Mouse (Mus musculus) kidney, postnatal 4 days (tissue): ENCODE results near the gene Fam3a.
"Not testable (repeated sequence)": the region's sequence is repeated elsewhere in the genome, so short reads cannot be mapped to it uniquely, and the experiment has no call there.

ENCODE experiments used
- DNase-seq, 2 experiments: peaks; one replicate each; pipeline ENCODE4 v3.0.0; 2021; ENCODE audit warnings: mixed read lengths in 2 of 2

Gene Fam3a

DNA sequence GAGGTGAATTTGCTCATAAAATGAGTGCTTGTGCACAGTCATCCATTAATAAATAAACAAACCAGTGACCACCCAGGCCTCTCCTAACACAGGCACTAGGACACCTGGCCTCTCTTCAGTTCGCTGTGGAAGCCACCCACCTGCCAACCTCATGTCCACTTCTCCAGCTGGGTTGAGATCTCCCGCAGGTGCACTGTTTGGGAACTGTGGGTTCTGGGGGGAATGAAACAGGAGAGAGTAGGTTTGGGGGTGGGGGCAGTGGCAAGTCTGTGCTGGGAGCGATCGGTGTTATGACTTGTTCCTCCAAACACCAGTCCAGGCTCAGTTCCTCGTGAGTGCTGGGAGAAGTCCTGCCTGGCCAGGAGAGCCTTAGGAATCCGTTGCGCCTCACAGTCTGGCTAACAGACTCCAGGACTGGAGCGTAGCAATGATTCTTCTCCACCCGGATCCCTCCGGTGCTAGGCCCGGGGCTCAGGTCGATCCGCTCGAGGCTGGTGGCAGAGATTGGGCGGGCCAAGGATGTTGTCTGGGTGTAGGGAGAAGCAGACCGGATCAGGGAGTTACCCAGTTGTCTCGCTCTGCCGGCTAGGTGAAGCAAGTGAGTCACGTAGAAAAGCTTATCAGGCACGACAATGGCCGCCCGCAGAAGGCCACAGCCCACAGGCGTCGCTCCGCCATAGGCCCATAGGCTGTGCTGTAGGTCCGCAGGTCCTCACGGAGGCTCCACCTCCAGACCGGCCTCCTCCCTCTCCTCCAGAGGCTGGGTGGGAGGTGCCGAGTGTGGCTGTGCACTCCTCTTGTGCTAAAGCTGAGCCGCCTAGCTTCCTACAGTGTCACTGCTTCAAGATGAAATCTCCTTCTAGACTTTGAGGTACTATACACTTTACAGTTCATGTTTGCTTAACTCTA lies at the start of gene Fam3a, which contains the start of gene Ikbkg:
TSS of gene Fam3a (minus strand) at position 738 of the 909 bp plus-strand sequence.
TSS of gene Ikbkg (plus strand) at position 756 of the 909 bp plus-strand sequence.
- peak; percentile 83 to 91 for DNase-seq

DNA sequence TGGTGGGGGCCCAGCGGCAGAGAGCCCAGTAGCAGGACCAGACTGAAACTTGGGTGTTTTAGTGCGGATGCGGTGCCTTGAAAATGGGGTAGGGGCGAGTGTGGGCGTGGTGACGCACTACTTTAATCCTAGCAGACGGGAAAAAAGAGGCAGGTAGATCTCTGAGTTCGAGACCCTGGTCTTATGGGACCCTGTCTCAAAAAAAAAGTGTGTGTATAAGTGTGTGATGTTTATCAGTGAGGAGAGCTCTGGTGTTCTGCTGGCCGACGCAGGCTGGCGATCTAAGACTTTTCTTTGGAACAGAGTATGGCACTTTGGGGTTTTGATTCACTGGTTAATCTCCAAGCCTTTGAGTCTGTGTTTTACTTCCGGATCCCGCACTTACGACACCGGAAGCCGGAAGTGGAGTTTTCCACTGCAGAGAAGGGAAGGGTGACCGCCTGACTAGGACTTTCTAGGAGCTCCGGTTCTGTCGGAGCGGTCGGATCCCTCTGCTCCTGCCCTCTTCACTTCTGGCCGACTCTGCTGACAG lies 36.3 kb upstream of the Fam3a start:
- peak; percentile 78 to 84 for DNase-seq

DNA sequence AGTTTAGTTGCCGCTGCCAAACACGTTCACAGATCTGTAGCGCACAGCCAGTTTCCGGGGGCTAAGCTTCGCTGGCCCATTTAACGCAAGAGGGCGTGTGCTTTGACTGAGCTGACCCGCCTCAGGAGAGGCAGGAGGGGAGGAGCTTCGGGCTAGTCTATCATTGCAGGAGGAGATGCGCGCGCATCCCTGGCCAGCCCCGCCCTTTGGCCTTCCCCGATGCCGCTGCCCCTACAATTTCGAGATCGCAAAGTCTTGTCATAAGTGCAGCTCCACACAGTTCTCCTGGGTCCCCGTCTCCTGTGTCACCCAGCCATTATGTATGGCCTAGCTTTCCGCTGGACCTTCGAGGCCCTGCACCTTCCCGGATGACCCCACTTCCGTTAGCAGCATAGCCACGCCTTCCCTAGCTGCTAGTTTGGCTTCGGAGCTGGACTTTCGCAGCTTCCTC lies 35.8 kb upstream of the Fam3a start, which contains the start of gene G6pdx:
TSS of gene G6pdx (minus strand) at position 369 of the 451 bp plus-strand sequence.
- peak; percentile 90 to 94 for DNase-seq

DNA sequence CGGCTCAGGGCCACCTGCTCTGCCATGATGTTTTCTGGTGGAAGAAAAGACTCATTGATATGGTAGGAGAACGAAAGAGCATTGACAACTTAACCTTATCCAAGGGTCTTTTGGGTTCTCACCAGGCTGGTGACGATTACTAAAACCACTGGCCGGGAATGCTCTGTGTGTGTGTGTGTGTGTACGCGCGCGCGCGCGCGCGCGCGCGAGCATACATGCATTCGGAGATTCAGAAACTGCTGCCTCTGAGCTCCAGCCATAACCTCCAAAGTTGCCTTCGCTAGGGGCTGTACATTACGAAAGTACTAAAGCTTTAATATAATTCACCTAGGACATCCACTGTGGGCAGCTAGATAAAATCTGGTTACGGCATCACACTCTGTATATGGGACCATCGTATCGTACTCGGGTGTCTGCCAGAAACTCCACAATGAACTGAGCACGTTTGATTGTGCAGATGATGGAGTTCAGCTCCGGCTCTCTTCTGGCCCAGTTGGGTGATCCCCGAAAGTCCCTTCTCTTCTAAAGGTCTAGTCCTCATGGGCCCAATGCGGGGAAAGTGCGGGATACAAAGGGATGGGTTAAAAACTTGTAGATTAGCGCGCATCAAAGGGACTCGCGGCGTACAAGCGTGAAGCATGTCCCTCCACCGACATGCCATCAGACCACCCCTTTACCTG lies 35.2 kb upstream of the Fam3a start:
- peak in 1 of 2 experiments; percentile 5 for DNase-seq

DNA sequence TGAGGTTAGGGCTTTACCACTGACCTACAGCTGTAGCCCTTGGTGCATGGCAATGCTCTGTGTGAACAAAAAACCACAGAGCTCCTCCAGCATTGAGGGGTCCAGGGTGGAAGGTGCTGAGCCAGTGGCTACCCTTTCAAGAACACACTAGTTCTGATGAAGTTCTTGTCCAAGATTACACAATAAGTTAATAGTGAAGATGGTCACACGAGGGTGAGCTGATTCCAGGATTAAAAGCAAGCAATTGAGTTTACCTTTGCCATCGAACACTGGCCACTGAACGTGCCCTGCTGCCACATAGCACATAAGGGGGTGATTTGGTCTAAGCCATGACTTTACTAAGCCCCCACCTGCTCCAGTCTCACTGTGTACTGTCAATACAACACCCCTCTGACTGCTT lies 34.0 kb upstream of the Fam3a start:
- no peak for DNase-seq

DNA sequence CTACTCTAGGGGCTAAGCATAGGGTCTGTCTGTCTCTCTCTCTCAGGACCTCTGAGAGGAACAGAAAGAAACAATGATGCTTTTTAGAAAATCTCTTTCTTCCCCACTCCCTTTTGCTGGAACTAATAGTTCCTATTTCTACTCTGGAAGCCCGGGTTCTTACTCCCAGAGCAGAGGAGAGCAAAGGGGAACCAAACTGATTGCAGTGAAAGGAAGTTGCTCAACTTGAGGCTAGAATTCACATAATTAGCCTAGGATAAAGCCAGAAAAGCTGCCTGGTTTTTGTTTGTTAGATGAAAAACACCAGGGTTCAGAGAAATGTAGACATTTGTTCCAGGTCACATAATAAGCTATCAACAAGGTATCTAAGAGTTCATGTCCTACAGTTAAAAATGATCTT lies 33.2 kb upstream of the Fam3a start:
- no peak for DNase-seq

DNA sequence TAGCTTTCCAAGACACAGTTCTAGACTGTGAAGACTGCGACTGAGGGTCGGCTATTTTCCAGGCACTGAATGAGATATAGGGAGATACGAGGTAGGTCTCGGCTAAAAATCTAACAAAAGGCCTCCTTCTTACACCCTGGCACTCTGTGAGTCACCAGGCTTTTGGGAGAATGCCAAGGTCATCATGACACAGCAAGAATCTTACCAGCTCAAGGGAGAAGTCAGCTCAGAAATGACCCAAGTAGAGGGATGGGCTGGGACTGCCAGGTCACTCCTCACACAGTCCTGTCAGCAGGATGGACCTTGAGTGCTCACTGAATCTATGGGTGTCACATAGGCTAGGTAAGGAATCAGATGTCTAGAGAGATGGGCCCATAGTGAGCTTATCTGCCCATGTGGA lies 32.1 kb upstream of the Fam3a start:
- DNase-seq, result peak; percentile 3 to 5

DNA sequence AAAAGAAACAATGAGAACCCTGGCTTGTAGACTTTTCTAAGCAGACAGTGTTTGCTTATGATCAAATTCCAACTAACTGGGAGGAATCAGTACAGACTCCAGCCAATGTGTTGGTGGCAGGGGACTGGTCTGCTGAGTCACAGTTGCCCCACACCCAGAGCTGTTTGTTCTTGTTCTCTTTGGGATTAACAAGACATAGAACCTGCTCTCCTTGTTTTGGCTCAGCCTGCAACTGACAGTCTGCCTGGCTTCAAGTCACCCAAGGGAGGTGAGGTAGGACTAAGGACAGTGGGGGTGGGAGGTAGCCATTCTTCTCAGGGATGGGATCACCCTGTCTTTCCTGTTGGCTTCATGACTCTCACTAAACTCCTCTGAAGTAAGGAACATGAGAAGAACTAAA lies 31.4 kb upstream of the Fam3a start:
- DNase-seq, result no peak

DNA sequence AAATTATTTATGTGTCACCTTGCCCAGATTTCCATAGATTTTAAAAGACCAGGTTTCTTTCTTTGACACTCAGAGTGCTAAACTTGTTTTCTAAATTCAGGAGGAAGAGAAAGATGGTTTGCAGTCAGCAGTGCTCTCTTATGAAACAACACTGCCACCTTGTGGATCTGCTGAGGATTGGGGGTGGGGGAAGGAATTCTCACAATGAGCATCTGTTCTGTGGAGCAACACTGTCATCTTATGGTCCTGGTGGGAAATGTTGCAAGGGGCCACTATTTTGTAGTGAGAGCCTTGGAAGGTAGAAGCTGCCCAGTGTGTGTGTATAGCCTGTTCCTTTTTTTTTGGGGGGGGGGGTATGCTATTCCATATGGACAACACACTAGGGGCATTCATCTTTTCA lies 20.3 kb upstream of the Fam3a start:
- DNase-seq, result peak; percentile 68 to 78

DNA sequence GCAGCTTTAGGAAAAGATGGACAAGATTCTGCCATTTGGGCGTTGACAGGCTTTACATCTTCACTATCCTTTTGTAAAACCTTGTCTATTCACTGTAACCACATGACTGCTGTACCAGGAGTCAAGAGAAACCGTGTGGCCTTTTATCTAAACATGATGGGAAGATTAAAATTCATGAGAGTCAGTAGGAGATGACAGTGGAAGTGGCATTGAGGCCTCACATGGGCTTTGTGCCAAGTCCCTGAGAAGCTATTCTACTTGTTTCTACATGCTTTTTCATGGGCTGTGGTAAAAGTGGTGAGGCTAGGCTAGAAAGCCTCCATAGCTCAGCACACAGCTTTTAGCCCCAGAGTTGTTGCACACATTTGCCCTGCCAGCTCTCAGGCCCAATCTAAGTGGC lies 15.3 kb upstream of the Fam3a start:
- no peak for DNase-seq

DNA sequence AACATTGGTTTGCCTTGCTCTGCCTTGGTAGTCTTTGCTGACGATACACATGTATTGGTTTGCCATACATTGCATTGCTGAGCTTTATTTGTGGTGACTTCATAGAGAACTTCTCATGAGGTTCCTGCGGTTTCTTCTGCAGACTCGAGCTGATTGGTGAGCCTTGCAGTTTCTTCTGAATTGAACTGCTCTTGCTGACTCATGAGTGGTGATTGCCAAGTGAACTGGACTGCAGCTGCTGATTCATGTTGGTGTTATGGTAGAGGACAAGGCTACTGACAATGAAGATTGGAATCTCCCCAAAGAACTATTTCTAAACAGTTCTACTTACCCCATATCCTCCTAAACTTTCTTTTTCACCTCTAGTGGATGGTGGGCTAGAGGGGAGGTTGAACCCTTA lies 7.1 kb upstream of the Fam3a start:
- no peak for DNase-seq

DNA sequence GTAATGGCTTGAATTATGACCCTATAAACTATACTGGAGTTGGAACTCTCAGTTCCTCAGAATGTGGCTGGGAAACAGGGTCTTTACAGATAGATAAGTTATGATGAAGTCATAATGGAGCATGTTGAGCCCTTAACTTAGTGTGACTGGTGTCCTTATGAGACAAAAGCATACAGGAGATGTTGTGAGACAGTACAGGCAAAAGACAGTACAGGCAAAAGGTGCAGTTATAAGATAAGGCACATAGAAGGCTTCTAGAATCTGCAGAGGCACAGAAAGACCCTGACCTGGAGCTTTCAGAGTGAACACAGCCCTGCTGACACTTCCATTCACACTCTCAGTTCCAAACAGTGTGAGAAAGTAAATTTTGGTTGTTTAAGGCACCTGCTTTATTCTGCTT lies 4.9 kb downstream of the Fam3a start:
- DNase-seq, result no peak

DNA sequence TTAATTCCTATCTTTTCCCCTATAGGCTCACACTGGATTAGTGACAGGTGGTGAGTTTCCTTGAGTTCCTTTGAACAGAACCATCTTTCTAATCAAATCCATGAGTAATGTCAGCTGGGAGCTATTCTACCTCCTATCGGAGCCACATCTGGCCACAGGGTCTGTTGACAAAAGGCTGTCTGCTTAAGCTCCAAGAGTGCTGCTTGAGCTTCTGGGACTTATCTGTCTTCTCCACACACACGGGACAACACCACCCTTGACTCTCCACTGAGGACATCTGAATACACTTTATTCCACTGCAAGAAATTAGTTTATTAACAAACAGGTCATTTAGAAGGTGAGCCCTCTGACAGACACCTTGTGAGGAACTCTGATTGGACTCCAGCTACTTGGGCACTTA lies 8.6 kb downstream of the Fam3a start:
- no peak for DNase-seq

DNA sequence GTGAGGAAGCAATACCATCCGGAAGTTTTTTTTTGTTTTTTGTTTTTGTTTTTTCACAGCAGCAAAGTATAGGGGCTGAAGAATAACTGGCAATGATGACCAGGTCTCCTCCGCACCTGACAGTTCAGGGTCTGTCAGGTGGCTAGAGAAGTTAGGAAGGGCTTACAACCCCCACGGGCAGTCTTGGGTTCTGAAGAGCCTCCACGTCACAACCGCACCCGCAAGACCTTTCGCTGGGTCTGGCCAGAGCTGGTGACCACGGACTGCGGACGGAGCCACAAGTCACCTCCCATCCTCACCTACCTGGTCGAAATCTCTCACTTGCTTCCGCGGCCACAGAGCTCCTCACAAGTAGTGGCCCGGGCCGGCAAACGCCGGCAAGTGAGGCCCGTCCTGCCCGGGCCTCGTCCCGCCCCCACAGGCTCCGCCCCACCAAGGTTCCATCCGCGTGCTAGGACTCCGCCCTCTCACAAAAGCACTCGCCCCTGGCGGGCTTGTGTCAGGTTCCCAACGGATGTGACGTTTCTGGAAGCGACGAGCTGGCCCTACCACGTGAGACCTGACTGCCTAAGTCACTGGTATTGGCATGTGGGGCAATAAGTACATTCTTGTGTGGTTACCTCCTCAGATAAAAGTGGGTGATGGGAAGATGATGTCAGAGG lies 20.1 kb downstream of the Fam3a start, which contains the start of the genes Ubl4a and Slc10a3:
TSS of gene Ubl4a (minus strand) at position 331 of the 662 bp plus-strand sequence.
TSS of gene Slc10a3 (minus strand) at position 462 of the 662 bp plus-strand sequence.
- peak; percentile 87 to 93 for DNase-seq

DNA sequence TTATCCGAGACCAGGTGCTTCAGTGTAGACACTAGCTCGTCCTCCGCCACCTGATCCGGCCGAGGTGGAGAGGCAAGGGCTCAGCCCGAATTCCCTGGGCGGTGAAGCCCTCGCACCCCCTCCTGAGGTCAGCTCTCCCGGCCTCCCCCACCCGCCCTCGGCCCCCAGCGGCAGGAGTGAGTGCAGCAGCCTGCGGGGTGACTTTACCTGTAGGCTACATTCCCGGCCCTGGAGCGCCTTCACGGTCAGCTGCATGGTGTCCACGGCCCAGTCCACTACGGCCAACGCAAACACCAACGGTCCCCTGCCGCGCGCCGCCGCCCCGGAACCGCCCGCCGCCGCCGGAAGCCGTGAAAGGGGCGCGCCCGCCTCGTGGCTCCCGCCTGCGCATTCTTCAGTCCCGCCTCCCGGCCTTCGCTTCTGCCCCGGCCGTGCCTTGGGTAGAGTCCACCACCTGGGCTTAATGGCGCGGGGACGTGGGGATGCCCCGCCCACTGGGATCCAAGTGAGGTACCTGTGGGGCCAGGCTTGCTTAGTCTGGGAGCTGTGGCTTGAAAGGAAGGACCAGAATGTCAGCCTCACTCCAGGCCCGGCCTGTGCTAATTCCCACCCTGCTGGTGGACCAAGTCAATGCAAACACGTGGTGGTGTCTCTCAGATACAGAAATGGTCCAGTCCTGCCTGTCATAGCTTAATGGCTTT lies 24.7 kb downstream of the Fam3a start:
- DNase-seq, result peak; percentile 81 to 89

DNA sequence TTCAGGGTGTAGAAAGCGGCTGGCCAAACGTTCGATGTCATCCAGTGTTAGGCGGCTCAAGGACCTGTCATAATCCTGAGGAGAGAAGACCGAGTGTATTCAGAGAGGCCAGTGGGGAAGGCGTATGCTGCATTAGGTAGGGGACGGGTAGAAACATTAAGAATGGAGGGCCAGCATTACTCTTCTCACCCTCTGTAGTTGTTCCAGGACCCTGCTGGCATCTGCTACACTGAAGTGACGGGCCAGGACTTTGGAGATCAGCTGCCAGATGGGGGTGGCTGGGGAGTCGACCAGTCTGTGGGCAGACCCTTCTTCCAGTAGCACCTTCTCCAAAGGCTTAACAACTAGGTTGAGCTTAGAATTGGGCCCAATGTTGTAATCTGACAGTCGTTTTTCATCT lies 25.6 kb downstream of the Fam3a start:
- DNase-seq, result no peak

DNA sequence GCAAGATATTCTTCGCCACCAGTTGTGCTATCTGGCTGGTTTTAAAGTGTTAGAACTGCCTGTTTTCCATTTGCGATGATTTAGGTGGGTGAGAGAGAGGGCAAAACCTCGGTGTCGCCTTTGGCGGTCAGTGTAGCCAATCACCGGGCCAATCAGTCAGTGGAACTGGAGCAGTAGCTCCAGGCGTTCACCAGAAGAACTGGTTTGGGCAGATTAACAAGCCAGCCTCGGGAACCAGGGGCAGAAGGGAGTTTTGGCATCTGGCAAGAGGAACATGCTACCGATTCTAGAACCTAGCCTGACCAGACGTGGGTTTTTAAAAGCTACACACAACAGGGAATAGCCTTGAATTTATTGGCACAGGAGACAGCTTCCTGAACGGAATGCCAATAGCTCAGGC lies 33.9 kb downstream of the Fam3a start:
- DNase-seq, result peak in 1 of 2 experiments; percentile 24

DNA sequence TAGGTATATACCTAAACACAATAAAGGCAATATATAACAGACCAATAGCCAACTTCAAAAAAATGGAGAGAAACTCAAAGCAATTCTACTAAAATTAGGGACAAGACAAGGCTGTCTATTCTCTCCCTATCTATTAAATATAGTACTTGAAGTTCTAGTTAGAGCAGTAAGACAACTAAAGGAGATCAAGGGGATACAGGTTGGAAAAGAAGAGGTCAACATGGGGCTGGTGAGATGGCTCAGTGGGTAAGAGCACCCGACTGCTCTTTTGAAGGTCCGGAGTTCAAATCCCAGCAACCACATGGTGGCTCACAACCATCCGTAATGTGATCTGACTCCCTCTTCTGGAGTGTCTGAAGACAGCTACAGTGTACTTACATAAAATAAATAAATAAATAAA lies 36.0 kb downstream of the Fam3a start:
- DNase-seq, result not testable (repeated sequence)

DNA sequence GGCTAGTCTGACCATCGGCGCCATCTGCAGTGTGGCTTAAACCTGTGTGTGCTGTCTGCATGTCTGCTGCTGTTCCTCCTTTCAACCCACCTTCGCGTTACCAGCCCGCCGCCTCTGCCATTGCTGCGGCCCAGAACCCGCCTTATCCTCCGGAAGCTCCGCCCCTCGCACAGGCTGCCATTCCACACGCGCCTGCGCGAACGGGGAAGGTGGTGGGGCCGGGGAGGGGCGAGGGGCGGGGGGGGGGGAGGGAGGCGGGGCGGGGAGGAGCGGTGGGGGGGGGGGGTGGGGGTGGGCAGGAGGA lies 39.7 kb downstream of the Fam3a start, which contains the start of gene Lage3:
TSS of gene Lage3 (minus strand) at position 152 of the 304 bp plus-strand sequence.
- peak; percentile 87 to 91 for DNase-seq

DNA sequence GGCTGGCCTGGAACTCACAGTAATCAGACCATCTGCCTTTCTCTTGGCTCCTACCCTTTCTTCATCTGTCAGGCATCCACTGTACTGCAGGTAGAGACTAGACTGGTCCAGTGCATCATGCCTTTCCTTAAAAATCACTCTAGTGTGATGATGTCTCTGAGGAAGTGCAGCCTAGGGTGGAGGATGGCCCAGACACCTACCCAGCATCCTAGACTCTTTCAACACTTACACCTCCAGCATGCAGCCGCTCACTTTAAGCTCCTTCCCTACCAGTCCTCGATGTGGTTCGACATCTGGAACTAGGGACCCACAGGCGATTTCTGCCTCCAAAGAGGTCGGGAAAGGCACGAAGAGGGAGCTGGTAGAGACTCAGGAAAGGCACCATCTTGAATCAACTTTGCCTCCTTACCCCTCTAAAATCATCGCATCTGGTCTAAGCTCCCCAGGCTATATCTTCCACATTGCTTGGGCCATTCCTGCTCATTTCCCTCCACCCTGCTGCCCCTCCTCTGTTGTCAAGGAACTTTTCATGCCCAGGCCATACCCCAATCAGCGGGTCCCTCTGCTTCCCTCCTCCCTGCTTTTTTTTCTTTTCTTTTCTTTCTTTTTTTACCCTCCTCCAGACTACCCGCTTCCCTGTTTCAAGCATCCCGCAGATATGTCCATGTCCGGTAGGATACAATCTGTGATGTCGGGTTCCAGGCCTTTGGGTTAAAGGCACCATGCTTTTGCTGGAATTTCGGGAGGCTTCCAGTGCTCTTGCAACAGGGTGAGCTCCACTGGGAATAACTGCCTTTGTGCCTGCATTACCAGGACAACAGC lies 40.2 kb downstream of the Fam3a start:
- no peak for DNase-seq
